Mouse (Mus musculus) limb, embryonic 12.5 days (tissue): ENCODE measurements around the gene Ralgds. TPM values are rescaled to one million over a fixed set of nuclear protein-coding genes. Genes with fewer than 3 reads are reported as not detected.

Experiments used
- ATAC-seq: fragments of 200-750 bp; cut with Nextera tagmentation; 2 replicates; pipeline ENCODE4 v1.8.0; 2017; ENCODE audit warnings: low read depth, moderate TSS enrichment; ENCODE audit not compliant: insufficient number of reproducible peaks, insufficient read depth, low FRiP score, low TSS enrichment
- H3K27ac ChIP-seq: fragments of 300-500 bp; sonication (generic); 2 replicates; pipeline ENCODE4 v1.5.1; 2016; ENCODE audit warnings: mild to moderate bottlenecking, moderate library complexity
- H3K27me3 ChIP-seq: fragments of 300-500 bp; sonication (generic); 2 replicates; pipeline ENCODE4 v1.6.1; 2016; ENCODE audit warnings: mild to moderate bottlenecking, moderate library complexity
- H3K36me3 ChIP-seq: fragments of 300-500 bp; sonication (generic); 2 replicates; pipeline ENCODE4 v1.6.1; 2016; ENCODE audit warnings: mild to moderate bottlenecking, moderate library complexity
- H3K4me1 ChIP-seq: fragments of 300-500 bp; sonication (generic); replicated peaks from 2 replicates; pipeline ENCODE4 v1.6.1; 2016
- H3K4me2 ChIP-seq: fragments of 300-500 bp; sonication (generic); 2 replicates; pipeline ENCODE4 v1.6.1; 2016; ENCODE audit warnings: mild to moderate bottlenecking, moderate library complexity
- H3K4me3 ChIP-seq: fragments of 300-500 bp; sonication (generic); replicated peaks from 2 replicates; pipeline ENCODE4 v1.5.1; 2016; ENCODE audit warnings: mild to moderate bottlenecking
- H3K9ac ChIP-seq: fragments of 300-500 bp; sonication (generic); replicated peaks from 2 replicates; pipeline ENCODE4 v1.6.1; 2016; ENCODE audit warnings: mild to moderate bottlenecking, moderate library complexity
- H3K9me3 ChIP-seq: fragments of 300-500 bp; sonication (generic); 2 replicates; pipeline ENCODE4 v1.6.1; 2016; ENCODE audit warnings: mild to moderate bottlenecking, moderate library complexity
- WGBS: fragments of 180-500 bp; shearing (Covaris S2); methylation state at CpG from one replicate; pipeline ENCODE4 v1.1.7; 2016; 5-methylcytosine and 5-hydroxymethylcytosine counted together
- polyA plus RNA-seq: library from polyadenylated mRNA; unstranded; fragments of >200 nt; fragmentation: Nextera tagmentation; extraction: Ambion mirVana; gene quantifications from 2 replicates; pipeline ENCODE4 v1.2.1, GENCODE M21; 2016

Gene Ralgds
- polyA plus RNA-seq, 1 experiment from 2014 or later: 42.7 TPM

GRCm38 (mm10) chr2:28540587-28541227, 27.8 kb downstream of the Ralgds start:
- Histone ChIP-seq H3K4me3 (no peak overlapping the region), H3K4me1 (peaks cover 43% of the 10 kb centered on the region), H3K27me3 (no peaks in the 10 kb centered on the region), H3K9ac (no peak overlapping the region), H3K9me3 (no peaks in the 10 kb centered on the region), H3K27ac (no peak overlapping the region), H3K36me3 (peaks cover 51% of the 10 kb centered on the region), H3K4me2 (no peak overlapping the region)
- ATAC-seq: no peak
- WGBS: 87% methylated on average over 8 of the region's 8 CpGs

DNA sequence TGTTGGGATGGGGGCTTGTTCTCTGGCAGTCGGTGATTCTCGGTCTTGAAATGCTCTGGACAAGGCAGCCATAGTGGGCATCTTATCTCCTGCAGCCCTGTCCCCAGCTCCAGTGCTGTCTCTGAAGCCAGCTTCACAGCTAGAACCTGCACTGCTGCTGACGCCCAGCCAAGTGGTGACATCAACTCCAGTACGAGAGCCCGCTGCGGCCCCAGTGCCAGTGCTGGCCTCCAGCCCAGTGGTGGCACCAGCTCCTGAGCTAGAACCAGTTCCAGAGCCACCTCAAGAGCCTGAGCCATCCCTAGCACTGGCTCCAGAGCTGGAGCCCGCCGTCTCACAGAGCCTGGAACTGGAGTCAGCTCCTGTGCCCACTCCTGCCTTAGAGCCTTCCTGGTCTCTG, 31.0 kb downstream of the Ralgds start:
- H3K9ac ChIP-seq: no peak overlapping the region
- H3K36me3 ChIP-seq: peaks cover 80% of the 10 kb centered on the region
- no peak overlapping the region for H3K27ac ChIP-seq
- H3K27me3 ChIP-seq: no peaks in the 10 kb centered on the region
- ATAC-seq: no peak
- H3K4me1 ChIP-seq: peaks cover 15% of the 10 kb centered on the region
- 92% methylated on average over 8 of the region's 8 CpGs for WGBS
- H3K4me2 ChIP-seq: no peak overlapping the region
- no peak overlapping the region for H3K4me3 ChIP-seq
- no peaks in the 10 kb centered on the region for H3K9me3 ChIP-seq

- no peaks in the 10 kb centered on the region for H3K9me3 ChIP-seq
- H3K4me2 ChIP-seq: no peak overlapping the region
- H3K27ac ChIP-seq: no peak overlapping the region
- no peaks in the 10 kb centered on the region for H3K27me3 ChIP-seq
- no peak for ATAC-seq
- peaks cover 90% of the 10 kb centered on the region for H3K36me3 ChIP-seq
- no peak overlapping the region for H3K4me3 ChIP-seq
- H3K4me1 ChIP-seq: no peaks in the 10 kb centered on the region
- H3K9ac ChIP-seq: peak overlapping the region; percentile 12; the same call in 1 of the 2 replicates
Measured at GRCm38 (mm10) chr2:28545976-28546375, 33.1 kb downstream of the Ralgds start.

GRCm38 (mm10) chr2:28546560-28546959, 33.6 kb downstream of the Ralgds start:
- 80% methylated on average over 6 of the region's 6 CpGs for WGBS
- Histone ChIP-seq H3K36me3 (peaks cover 96% of the 10 kb centered on the region), H3K27me3 (no peaks in the 10 kb centered on the region), H3K4me3 (no peak overlapping the region), H3K9me3 (no peaks in the 10 kb centered on the region), H3K9ac (no peak overlapping the region), H3K4me1 (no peaks in the 10 kb centered on the region), H3K27ac (no peak overlapping the region), H3K4me2 (no peak overlapping the region)
- no peak for ATAC-seq

DNA sequence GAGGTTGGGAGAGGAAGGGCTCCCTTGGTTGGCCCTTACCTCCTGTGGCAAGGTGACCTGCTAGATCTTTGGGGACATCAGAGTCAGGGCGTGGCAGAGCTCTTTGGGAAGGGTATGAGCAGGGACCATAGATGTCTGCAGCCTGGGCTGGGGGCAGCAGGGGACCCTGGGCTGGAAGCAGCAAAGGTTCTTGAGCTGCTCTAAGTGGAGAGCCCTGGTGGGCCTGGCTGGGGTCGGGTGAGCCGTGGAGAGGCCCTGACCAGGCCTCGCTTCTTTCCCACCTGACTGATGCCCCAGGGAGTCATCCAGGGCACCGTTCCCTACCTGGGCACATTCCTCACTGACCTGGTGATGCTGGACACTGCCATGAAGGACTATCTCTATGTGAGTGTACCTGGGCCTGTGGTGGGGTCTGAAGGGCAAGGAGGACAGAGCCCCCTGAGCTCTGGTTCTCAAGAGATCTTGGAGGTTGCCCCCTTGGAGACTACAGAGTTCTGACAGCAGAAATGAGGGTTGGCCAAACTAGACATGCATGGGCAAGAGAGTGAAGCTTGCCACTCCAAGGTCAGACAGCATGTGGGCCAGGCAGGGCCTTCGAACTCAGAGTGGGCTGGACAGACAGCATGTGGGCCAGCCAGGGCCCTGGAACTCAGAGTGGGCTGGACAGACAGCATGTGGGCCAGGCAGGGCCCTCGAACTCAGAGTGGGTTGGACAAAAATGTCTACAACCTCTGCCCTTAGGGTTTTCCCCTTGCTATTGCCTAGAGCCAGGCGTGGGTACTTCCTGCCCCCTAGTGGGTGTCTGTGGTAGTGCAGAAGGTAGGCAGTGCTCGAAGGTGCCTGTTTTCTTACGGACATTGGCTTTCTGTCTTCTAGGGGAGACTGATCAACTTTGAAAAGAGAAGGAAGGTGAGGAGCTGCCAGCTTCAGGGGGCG, 34.6 kb downstream of the Ralgds start:
- Histone ChIP-seq H3K9me3 (no peaks in the 10 kb centered on the region), H3K27me3 (no peaks in the 10 kb centered on the region), H3K4me2 (no peak overlapping the region), H3K36me3 (peaks cover 97% of the 10 kb centered on the region), H3K4me1 (no peaks in the 10 kb centered on the region), H3K27ac (no peak overlapping the region), H3K9ac (no peak overlapping the region), H3K4me3 (no peak overlapping the region)
- WGBS: 48% methylated on average over 11 of the region's 11 CpGs
- no peak for ATAC-seq

DNA sequence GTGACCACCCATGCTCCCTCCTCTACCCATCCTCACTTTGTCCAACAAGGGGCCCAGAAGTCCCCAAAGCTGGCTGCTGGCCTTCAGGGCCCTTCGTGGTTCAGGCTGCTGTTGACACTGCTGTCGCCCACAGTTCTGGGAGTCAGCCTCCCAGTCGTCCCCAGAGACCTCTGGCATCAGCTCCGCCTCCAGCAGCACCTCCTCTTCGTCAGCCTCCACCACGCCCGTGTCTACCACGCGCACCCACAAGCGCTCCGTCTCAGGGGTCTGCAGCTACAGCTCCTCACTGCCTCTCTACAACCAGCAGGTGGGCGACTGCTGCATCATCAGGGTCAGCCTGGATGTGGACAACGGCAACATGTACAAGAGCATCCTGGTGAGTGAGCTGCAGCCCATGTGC, 36.2 kb downstream of the Ralgds start:
- H3K36me3 ChIP-seq: peaks cover 97% of the 10 kb centered on the region
- no peaks in the 10 kb centered on the region for H3K4me1 ChIP-seq
- H3K9me3 ChIP-seq: no peaks in the 10 kb centered on the region
- H3K27me3 ChIP-seq: no peaks in the 10 kb centered on the region
- no peak overlapping the region for H3K4me2 ChIP-seq
- ATAC-seq: no peak
- 89% methylated on average over 13 of the region's 13 CpGs for WGBS
- no peak overlapping the region for H3K4me3 ChIP-seq
- no peak overlapping the region for H3K27ac ChIP-seq
- H3K9ac ChIP-seq: no peak overlapping the region

GRCm38 (mm10) chr2:28552301-28552700, 39.4 kb downstream of the Ralgds start:
- WGBS: 93% methylated on average over 5 of the region's 5 CpGs
- peaks cover 69% of the 10 kb centered on the region for H3K36me3 ChIP-seq
- ATAC-seq: no peak
- H3K9ac ChIP-seq: no peak overlapping the region
- H3K9me3 ChIP-seq: no peaks in the 10 kb centered on the region
- no peak overlapping the region for H3K4me3 ChIP-seq
- H3K4me1 ChIP-seq: no peaks in the 10 kb centered on the region
- H3K27ac ChIP-seq: no peak overlapping the region
- no peak overlapping the region for H3K4me2 ChIP-seq
- H3K27me3 ChIP-seq: no peaks in the 10 kb centered on the region

DNA sequence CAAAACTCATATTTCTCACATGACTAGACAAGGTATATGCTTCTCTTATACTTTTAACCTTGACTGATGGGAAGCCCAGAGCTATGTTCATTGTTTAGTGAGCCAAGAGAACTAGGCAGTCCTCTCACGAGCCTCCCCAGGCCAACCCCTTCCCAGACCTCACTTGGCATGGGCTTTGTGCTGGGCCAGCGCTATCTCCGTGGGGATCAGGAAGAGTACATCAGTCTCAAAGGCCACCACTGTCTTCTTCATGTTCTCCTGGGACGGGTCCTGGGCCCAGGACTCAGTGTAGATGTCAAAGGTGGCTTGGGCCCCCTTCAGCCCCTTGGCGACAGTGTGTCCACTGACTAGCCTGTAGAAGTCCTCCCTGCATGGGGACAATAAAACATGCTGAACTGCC, 44.5 kb downstream of the Ralgds start:
- Histone ChIP-seq H3K9ac (no peak overlapping the region), H3K4me3 (no peak overlapping the region), H3K4me1 (no peaks in the 10 kb centered on the region), H3K4me2 (no peak overlapping the region), H3K27ac (no peak overlapping the region), H3K36me3 (peaks cover 21% of the 10 kb centered on the region), H3K9me3 (no peaks in the 10 kb centered on the region), H3K27me3 (no peaks in the 10 kb centered on the region)
- WGBS: 84% methylated on average over 5 of the region's 5 CpGs
- ATAC-seq: no peak

- 67% methylated on average over 6 of the region's 6 CpGs for WGBS
- Histone ChIP-seq H3K9ac (no peak within 1 kb of the TSS), H3K27ac (no peak within 1 kb of the TSS), H3K4me1 (0 out of 2 replicates have a peak, but pooled peaks cover 2% of the 10 kb centered on the region), H3K9me3 (no peaks in the 10 kb centered on the region), H3K4me2 (no peak within 1 kb of the TSS), H3K27me3 (no peaks in the 10 kb centered on the region), H3K36me3 (peaks cover 37% of the 10 kb centered on the region), H3K4me3 (no peak within 1 kb of the TSS)
- ATAC-seq: no peak
Measured at GRCm38 (mm10) chr2:28563303-28563702, 50.4 kb downstream of the Ralgds start, which contains the start of gene Cel. Gene Cel, minus strand, starts transcription at chr2:28563403.

- H3K9ac ChIP-seq: no peak overlapping the region
- H3K36me3 ChIP-seq: peaks cover 42% of the 10 kb centered on the region
- H3K9me3 ChIP-seq: no peaks in the 10 kb centered on the region
- H3K4me2 ChIP-seq: no peak overlapping the region
- 0 out of 2 replicates have a peak, but pooled peaks cover 3% of the 10 kb centered on the region for H3K4me1 ChIP-seq
- H3K4me3 ChIP-seq: no peak overlapping the region
- no peak overlapping the region for H3K27ac ChIP-seq
- no peaks in the 10 kb centered on the region for H3K27me3 ChIP-seq
- no peak for ATAC-seq
Measured at GRCm38 (mm10) chr2:28563830-28564229, 50.9 kb downstream of the Ralgds start.

DNA sequence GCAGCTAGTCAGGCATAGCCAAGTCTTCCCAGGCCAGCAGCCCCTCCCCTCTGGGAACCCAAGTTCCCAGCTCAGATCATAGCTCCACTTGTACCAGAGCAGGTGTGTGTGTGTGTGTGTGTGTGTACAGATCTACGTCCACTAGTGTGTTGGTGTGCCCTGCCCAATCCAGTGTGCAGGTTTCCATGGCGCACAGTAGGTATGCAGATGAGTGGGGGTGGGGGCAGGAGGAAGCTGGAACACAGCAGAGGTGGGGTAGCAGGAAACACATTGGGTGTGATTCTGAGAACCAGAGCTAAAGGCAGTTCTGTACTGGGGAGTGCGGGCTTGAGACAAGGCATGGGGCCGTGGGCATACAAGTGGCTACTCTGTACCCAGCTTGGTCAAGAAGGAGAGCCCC, 51.5 kb downstream of the Ralgds start:
- H3K27me3 ChIP-seq: no peaks in the 10 kb centered on the region
- H3K4me1 ChIP-seq: peaks cover 7% of the 10 kb centered on the region; the same call in 1 of the 2 replicates
- H3K4me3 ChIP-seq: no peak overlapping the region
- H3K9ac ChIP-seq: no peak overlapping the region
- H3K9me3 ChIP-seq: no peaks in the 10 kb centered on the region
- no peak overlapping the region for H3K27ac ChIP-seq
- WGBS: 94% methylated on average over 4 of the region's 4 CpGs
- H3K4me2 ChIP-seq: no peak overlapping the region
- no peak for ATAC-seq
- H3K36me3 ChIP-seq: peaks cover 48% of the 10 kb centered on the region
